Mouse (Mus musculus) forebrain, embryonic 16.5 days (tissue): ENCODE measurements around the gene Tgoln1. TPM values are rescaled to one million over a fixed set of nuclear protein-coding genes. Genes with fewer than 3 reads are reported as not detected.

Source experiments
- ATAC-seq: fragments of 200-750 bp; cut with Nextera tagmentation; 2 replicates; pipeline ENCODE4 v1.8.0; 2017; ENCODE audit warnings: mild to moderate bottlenecking, moderate library complexity
- H3K27ac ChIP-seq: fragments of 300-500 bp; sonication (generic); 2 replicates; pipeline ENCODE4 v1.5.1; 2014; ENCODE audit warnings: low read length, control low read depth
- H3K27me3 ChIP-seq: fragments of 300-500 bp; sonication (generic); replicated peaks from 2 replicates; pipeline ENCODE4 v1.6.1; 2014; ENCODE audit warnings: low read length; ENCODE audit not compliant: control insufficient read depth, insufficient read depth
- H3K36me3 ChIP-seq: fragments of 300-500 bp; sonication (generic); 2 replicates; pipeline ENCODE4 v1.6.1; 2014; ENCODE audit not compliant: control insufficient read depth, insufficient read depth
- H3K4me1 ChIP-seq: fragments of 300-500 bp; sonication (generic); replicated peaks from 2 replicates; pipeline ENCODE4 v1.6.1; 2014; ENCODE audit warnings: low read length; ENCODE audit not compliant: control insufficient read depth, insufficient read depth
- H3K4me2 ChIP-seq: fragments of 300-500 bp; sonication (generic); 2 replicates; pipeline ENCODE4 v1.6.1; 2014; ENCODE audit warnings: mild to moderate bottlenecking, low read length, control low read depth
- H3K4me3 ChIP-seq: fragments of 300-500 bp; sonication (generic); replicated peaks from 2 replicates; pipeline ENCODE4 v1.5.1; 2014; ENCODE audit warnings: mild to moderate bottlenecking, low read length, control low read depth
- H3K9ac ChIP-seq: fragments of 300-500 bp; sonication (generic); replicated peaks from 2 replicates; pipeline ENCODE4 v1.6.1; 2014; ENCODE audit warnings: low read depth, low read length, control low read depth
- H3K9me3 ChIP-seq: fragments of 300-500 bp; sonication (generic); 2 replicates; pipeline ENCODE4 v1.6.1; 2016; ENCODE audit warnings: low read length; ENCODE audit not compliant: control insufficient read depth
- WGBS: fragments of 180-500 bp; shearing (Covaris S2); extraction: QIAGEN DNeasy Blood & Tissue Kit; methylation state at CpG from one replicate; pipeline ENCODE4 v1.1.7; 2014; 5-methylcytosine and 5-hydroxymethylcytosine counted together
- polyA plus RNA-seq: library from polyadenylated mRNA; unstranded; fragments of >200 nt; fragmentation: Nextera tagmentation; extraction: Ambion mirVana; gene quantifications from 2 replicates; pipeline ENCODE4 v1.2.1, GENCODE M21; 2015

The Tgoln1 gene
- polyA plus RNA-seq, 1 experiment from 2014 or later: 34.6 TPM

GRCm38 (mm10) chr6:72619734-72620532 is 3.1 kb upstream of the Tgoln1 start:
- WGBS: 67% methylated on average over 12 of the region's 12 CpGs
- Histone ChIP-seq H3K4me2 (no peak overlapping the region), H3K36me3 (no peaks in the 10 kb centered on the region), H3K27me3 (no peaks in the 10 kb centered on the region), H3K4me1 (peaks cover 18% of the 10 kb centered on the region), H3K4me3 (no peak overlapping the region), H3K9ac (no peak overlapping the region), H3K9me3 (no peaks in the 10 kb centered on the region), H3K27ac (no peak overlapping the region)
- ATAC-seq: no peak

- H3K27me3 ChIP-seq: no peaks in the 10 kb centered on the region
- H3K9ac ChIP-seq: peak overlapping the region; percentile 56
- peak; percentile 3; the same call in 1 of the 2 replicates for ATAC-seq
- 0 out of 2 replicates have a peak overlapping the region, but pooled peaks have one; percentile 1 for H3K27ac ChIP-seq
- WGBS: 28% methylated on average over 25 of the region's 25 CpGs
- no peaks in the 10 kb centered on the region for H3K9me3 ChIP-seq
- peaks cover 32% of the 10 kb centered on the region for H3K4me1 ChIP-seq
- peak overlapping the region; percentile 96 for H3K4me2 ChIP-seq
- peak overlapping the region; percentile 55 for H3K4me3 ChIP-seq
- H3K36me3 ChIP-seq: peaks cover 16% of the 10 kb centered on the region
Observed at GRCm38 (mm10) chr6:72615561-72616375, 1.0 kb downstream of the Tgoln1 start.

GRCm38 (mm10) chr6:72615151-72615550 is 1.6 kb downstream of the Tgoln1 start:
- Histone ChIP-seq H3K4me3 (peak overlapping the region; percentile 55), H3K9me3 (no peaks in the 10 kb centered on the region), H3K27ac (no peak overlapping the region), H3K27me3 (no peaks in the 10 kb centered on the region), H3K9ac (peak overlapping the region; percentile 3; the same call in 1 of the 2 replicates), H3K4me2 (peak overlapping the region; percentile 96), H3K36me3 (peaks cover 16% of the 10 kb centered on the region), H3K4me1 (peaks cover 32% of the 10 kb centered on the region)
- WGBS: 64% methylated on average over 2 of the region's 2 CpGs
- ATAC-seq: no peak

- no peak overlapping the region for H3K9ac ChIP-seq
- H3K4me3 ChIP-seq: no peak overlapping the region
- H3K27ac ChIP-seq: no peak overlapping the region
- peaks cover 32% of the 10 kb centered on the region for H3K36me3 ChIP-seq
- ATAC-seq: no peak
- H3K4me2 ChIP-seq: no peak overlapping the region
- WGBS: 82% methylated on average over 4 of the region's 4 CpGs
- no peaks in the 10 kb centered on the region for H3K27me3 ChIP-seq
- H3K4me1 ChIP-seq: peaks cover 17% of the 10 kb centered on the region
- no peaks in the 10 kb centered on the region for H3K9me3 ChIP-seq
Observed at GRCm38 (mm10) chr6:72610261-72610660, 6.5 kb downstream of the Tgoln1 start.

- no peak overlapping the region for H3K4me3 ChIP-seq
- H3K9me3 ChIP-seq: no peaks in the 10 kb centered on the region
- no peak for ATAC-seq
- peaks cover 3% of the 10 kb centered on the region; the same call in 1 of the 2 replicates for H3K4me1 ChIP-seq
- H3K27ac ChIP-seq: no peak overlapping the region
- H3K36me3 ChIP-seq: peaks cover 32% of the 10 kb centered on the region
- H3K27me3 ChIP-seq: no peaks in the 10 kb centered on the region
- no peak overlapping the region for H3K4me2 ChIP-seq
- no peak overlapping the region for H3K9ac ChIP-seq
- WGBS: 87% methylated on average over 4 of the region's 4 CpGs
Observed at GRCm38 (mm10) chr6:72608662-72609184, 8.1 kb downstream of the Tgoln1 start.

- no peaks in the 10 kb centered on the region for H3K9me3 ChIP-seq
- H3K4me1 ChIP-seq: no peaks in the 10 kb centered on the region
- H3K27ac ChIP-seq: no peak overlapping the region
- ATAC-seq: no peak
- H3K4me2 ChIP-seq: no peak overlapping the region
- no peak overlapping the region for H3K9ac ChIP-seq
- peaks cover 27% of the 10 kb centered on the region for H3K36me3 ChIP-seq
- H3K27me3 ChIP-seq: no peaks in the 10 kb centered on the region
- H3K4me3 ChIP-seq: no peak overlapping the region
- WGBS: 87% methylated on average over 5 of the region's 5 CpGs
Observed at GRCm38 (mm10) chr6:72607676-72608075, 9.1 kb downstream of the Tgoln1 start.

GRCm38 (mm10) chr6:72607060-72607459 is 9.7 kb downstream of the Tgoln1 start:
- no peak overlapping the region for H3K27ac ChIP-seq
- no peaks in the 10 kb centered on the region for H3K9me3 ChIP-seq
- H3K4me3 ChIP-seq: no peak overlapping the region
- no peak for ATAC-seq
- H3K4me2 ChIP-seq: no peak overlapping the region
- H3K27me3 ChIP-seq: no peaks in the 10 kb centered on the region
- 83% methylated on average over 4 of the region's 4 CpGs for WGBS
- no peaks in the 10 kb centered on the region for H3K4me1 ChIP-seq
- H3K9ac ChIP-seq: no peak overlapping the region
- H3K36me3 ChIP-seq: peaks cover 27% of the 10 kb centered on the region

GRCm38 (mm10) chr6:72604066-72604465 is 12.7 kb downstream of the Tgoln1 start:
- ATAC-seq: no peak
- H3K4me3 ChIP-seq: no peak overlapping the region
- WGBS: 87% methylated on average over 2 of the region's 2 CpGs

GRCm38 (mm10) chr6:72601732-72602131 is 15.1 kb downstream of the Tgoln1 start:
- ATAC-seq: no peak

More at GRCm38 (mm10) chr6:72604066-72604465, 12.7 kb downstream of the Tgoln1 start:
- no peaks in the 10 kb centered on the region; the same call in 1 of the 2 replicates for H3K4me1 ChIP-seq
- H3K9ac ChIP-seq: no peak overlapping the region
- peaks cover 12% of the 10 kb centered on the region for H3K36me3 ChIP-seq
- H3K9me3 ChIP-seq: no peaks in the 10 kb centered on the region
- H3K27ac ChIP-seq: no peak overlapping the region
- H3K4me2 ChIP-seq: no peak overlapping the region
- no peaks in the 10 kb centered on the region for H3K27me3 ChIP-seq

More at GRCm38 (mm10) chr6:72601732-72602131, 15.1 kb downstream of the Tgoln1 start:
- no peak overlapping the region for H3K27ac ChIP-seq
- no peak overlapping the region for H3K9ac ChIP-seq
- H3K9me3 ChIP-seq: no peaks in the 10 kb centered on the region
- H3K4me3 ChIP-seq: no peak overlapping the region
- H3K4me2 ChIP-seq: no peak overlapping the region
- WGBS: 66% methylated on average over 1 of the region's 1 CpGs
- H3K27me3 ChIP-seq: no peaks in the 10 kb centered on the region
- peaks cover 12% of the 10 kb centered on the region for H3K36me3 ChIP-seq
- H3K4me1 ChIP-seq: peaks cover 15% of the 10 kb centered on the region
